ENCODE assay signal across 15 mouse cellular contexts in the genomic region with DNA sequence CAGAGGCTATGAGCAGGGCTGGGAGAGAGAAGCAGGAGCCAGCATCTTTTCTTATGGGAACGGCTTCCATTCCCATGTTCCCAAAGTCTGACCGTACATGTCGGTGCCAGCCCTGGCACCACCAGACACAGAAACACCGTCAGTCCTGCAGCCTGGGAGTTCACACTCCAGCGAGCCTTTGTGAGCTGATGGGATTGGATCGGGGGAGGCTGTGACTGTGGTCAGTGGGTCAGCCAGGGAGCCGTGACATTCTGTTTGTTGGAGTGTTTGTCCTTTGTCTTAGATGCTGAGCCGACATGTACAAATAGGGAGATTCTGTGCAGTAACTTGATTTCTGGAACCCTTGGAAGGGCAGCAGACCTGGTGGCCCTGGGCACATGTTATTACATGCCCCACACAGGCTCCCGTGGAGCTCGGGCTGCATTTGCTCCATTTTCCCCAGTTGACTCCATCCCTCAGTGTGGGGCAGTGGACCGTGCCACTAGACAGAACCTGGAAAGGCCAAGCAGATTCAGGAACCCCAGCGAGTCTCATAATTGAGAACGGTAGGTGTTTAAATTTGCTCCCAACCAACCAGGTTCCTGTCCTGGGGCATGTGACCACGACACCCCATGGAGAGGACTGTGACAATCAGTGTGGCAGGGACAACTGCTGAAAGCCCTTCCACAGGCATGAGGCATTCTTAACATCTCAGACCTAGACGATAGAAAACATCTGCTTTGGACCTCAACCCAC. TPM values are rescaled to one million over a fixed set of nuclear protein-coding genes. Genes with fewer than 3 reads are reported as not detected.
DNase-seq lines count a peak whose midpoint lies in the region; ATAC-seq and TF ChIP-seq lines count a peak whose summit lies in the region.
"Had no signal": no experiment of that assay in that cellular context is flagged by ENCODE, and none has a peak within 500 bp of the region (broad histone marks: within the 10 kb centered on the region; RNA-seq: fewer than 3 reads in every experiment).

No protein-coding gene starts in this region.

- DNase-seq in kidney, postnatal 25 days, result no peak
- peak; percentile 81 for DNase-seq in Muller cell, postnatal 12 days (ENCODE audit: inconsistent ontology term)
- peak; percentile 85 for DNase-seq in brain, adult 2 months (ENCODE audit: low read depth, low spot score)
- peak; percentile 74 to 80 for DNase-seq in cerebellum, postnatal 14 days
- DNase-seq in thymus, postnatal 10 days (ENCODE audit: low spot score in 2 of 2), result no peak
- no peak for DNase-seq in lung, postnatal 0 days (ENCODE audit: low spot score)
- DNase-seq: adrenal gland, adult 8-10 months; forebrain, postnatal 0 days; heart, postnatal 36 days; kidney, postnatal 36 days had no signal

- H3K36me3 ChIP-seq in kidney, embryonic 14.5 days (ENCODE audit: control insufficient read depth, insufficient read depth, low read length), result no peaks in the 10 kb centered on the region
- no peaks in the 10 kb centered on the region for H3K36me3 ChIP-seq in lung, postnatal 0 days (ENCODE audit: insufficient read depth, low read length)
- H3K36me3 ChIP-seq: heart, embryonic 12.5 days; midbrain, embryonic 12.5 days had no signal

- 51% methylated on average over 15 of the region's 15 CpGs for WGBS in kidney, embryonic 14.5 days
- WGBS in lung, postnatal 0 days, result 68% methylated on average over 15 of the region's 15 CpGs

- no peak overlapping the region for H3K9ac ChIP-seq in kidney, embryonic 14.5 days (ENCODE audit: low read depth, low read length)
- H3K9ac ChIP-seq in lung, postnatal 0 days (replicated peaks; ENCODE audit: low read depth), result no peak overlapping the region
- H3K9ac ChIP-seq: forebrain, postnatal 0 days; heart, embryonic 12.5 days; midbrain, embryonic 12.5 days had no signal

- ATAC-seq in kidney, embryonic 14.5 days (ENCODE audit: low FRiP score, low TSS enrichment), result peak; percentile 18; the same call in 1 of the 2 replicates
- ATAC-seq in lung, postnatal 0 days, result no peak
- ATAC-seq: CD4-positive, CD25-positive, alpha-beta regulatory T cell, adult 4 months; forebrain, postnatal 0 days; inflammation-experienced regulatory T-cells, adult 6 months had no signal

- no peaks in the 10 kb centered on the region for H3K9me3 ChIP-seq in kidney, embryonic 14.5 days (ENCODE audit: control insufficient read depth, low read length)
- H3K9me3 ChIP-seq in lung, postnatal 0 days (ENCODE audit: low read length), result no peaks in the 10 kb centered on the region
- H3K9me3 ChIP-seq: heart, embryonic 12.5 days; midbrain, embryonic 12.5 days had no signal

- no peak overlapping the region for H3K27ac ChIP-seq in kidney, embryonic 14.5 days (ENCODE audit: low read depth, low read length)
- H3K27ac ChIP-seq in lung, postnatal 0 days (ENCODE audit: low read length), result no peak overlapping the region
- H3K27ac ChIP-seq: midbrain, embryonic 12.5 days had no signal

- TF ChIP-seq EP300 in lung, postnatal 0 days (IDR thresholded peaks at IDR 0.05), result no peak

- no peaks in the 10 kb centered on the region; the same call in 1 of the 2 replicates for H3K27me3 ChIP-seq in kidney, embryonic 14.5 days (ENCODE audit: control insufficient read depth, insufficient read depth, low read length)
- H3K27me3 ChIP-seq in lung, postnatal 0 days (replicated peaks; ENCODE audit: insufficient read depth, low read length), result no peaks in the 10 kb centered on the region

- no peak overlapping the region for H3K4me3 ChIP-seq in kidney, embryonic 14.5 days (ENCODE audit: low read length)
- no peak overlapping the region for H3K4me3 ChIP-seq in lung, postnatal 0 days (ENCODE audit: low read depth, low read length)
- H3K4me3 ChIP-seq: heart, embryonic 12.5 days; midbrain, embryonic 12.5 days had no signal

- no peak overlapping the region for H3K4me2 ChIP-seq in kidney, embryonic 14.5 days (replicated peaks; ENCODE audit: low read depth, low read length)
- no peak overlapping the region for H3K4me2 ChIP-seq in lung, postnatal 0 days (replicated peaks; ENCODE audit: low read depth, low read length)
- H3K4me2 ChIP-seq: heart, embryonic 12.5 days; midbrain, embryonic 12.5 days had no signal

- H3K4me1 ChIP-seq in kidney, embryonic 14.5 days (ENCODE audit: control insufficient read depth, insufficient read depth, low read length), result peaks cover 13% of the 10 kb centered on the region
- H3K4me1 ChIP-seq in lung, postnatal 0 days (ENCODE audit: insufficient read depth, low read depth, low read length), result no peaks in the 10 kb centered on the region

- TF ChIP-seq CTCF in lung, postnatal 0 days (IDR thresholded peaks at IDR 0.05), result no peak

RNA-seq across cellular contexts. Expression of gene Slc35c1, which starts 33.5 kb away (rescaled TPM):
- polyA plus RNA-seq in kidney, embryonic 14.5 days (2014; fragmentation: Nextera tagmentation; extraction: Ambion mirVana), result 6.9 and 13.6 TPM in 2 replicates
- 12.9 and 13.1 TPM in 2 replicates for polyA plus RNA-seq in lung, postnatal 0 days (2015; fragmentation: Nextera tagmentation; extraction: Ambion mirVana)

RNA-seq across cellular contexts. Expression of gene Cry2, which starts 60.0 kb away (rescaled TPM):
- polyA plus RNA-seq in kidney, embryonic 14.5 days (2014; fragmentation: Nextera tagmentation; extraction: Ambion mirVana), result 13.8 and 21.3 TPM in 2 replicates
- polyA plus RNA-seq in lung, postnatal 0 days (2015; fragmentation: Nextera tagmentation; extraction: Ambion mirVana), result 36.3 and 36.6 TPM in 2 replicates

Comparison
In these comparisons a context has a peak if more than half of its experiments do, and no peak if none do; other contexts are left out.
1. DNase-seq: peak in Muller cell, postnatal 12 days (single experiment), brain, adult 2 months (single experiment) and cerebellum, postnatal 14 days (2 of 2); none in kidney, postnatal 25 days (0 of 2), thymus, postnatal 10 days (0 of 2) and lung, postnatal 0 days (single experiment).